Mouse (Mus musculus) cerebellum, postnatal 14 days (tissue): ENCODE measurements at regions not wholly inside any gene's neighbourhood (a gene's known extent, or its start where the extent isn't known, plus 50 kb on each side); places are given as distances from the start of the nearest gene placed in this dataset.

Experiments used
- DNase-seq, 2 experiments: peaks; one replicate each; pipeline ENCODE4 v3.0.0; 2021; ENCODE audit warnings: mixed read lengths in 2 of 2

DNA sequence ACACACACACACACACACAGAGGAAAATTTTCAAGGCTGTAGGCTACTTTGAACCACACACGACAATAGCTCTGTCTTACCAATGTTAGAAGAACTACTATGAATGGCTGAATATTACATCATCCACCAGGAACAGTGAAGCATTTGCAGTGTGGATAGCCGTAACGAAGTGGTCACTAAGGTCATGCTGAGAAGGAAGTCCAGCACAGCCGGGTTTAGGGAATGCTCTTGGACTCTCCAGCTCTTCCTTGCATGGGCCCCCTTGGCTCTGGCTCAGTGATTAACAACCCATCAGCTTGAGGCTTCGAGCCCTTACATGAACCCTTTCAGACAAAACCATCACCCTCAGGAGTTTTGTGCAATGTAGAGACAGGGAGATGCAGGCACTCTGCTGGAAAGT, 245.3 kb downstream of the Adamts20 start:
- no peak for DNase-seq

DNA sequence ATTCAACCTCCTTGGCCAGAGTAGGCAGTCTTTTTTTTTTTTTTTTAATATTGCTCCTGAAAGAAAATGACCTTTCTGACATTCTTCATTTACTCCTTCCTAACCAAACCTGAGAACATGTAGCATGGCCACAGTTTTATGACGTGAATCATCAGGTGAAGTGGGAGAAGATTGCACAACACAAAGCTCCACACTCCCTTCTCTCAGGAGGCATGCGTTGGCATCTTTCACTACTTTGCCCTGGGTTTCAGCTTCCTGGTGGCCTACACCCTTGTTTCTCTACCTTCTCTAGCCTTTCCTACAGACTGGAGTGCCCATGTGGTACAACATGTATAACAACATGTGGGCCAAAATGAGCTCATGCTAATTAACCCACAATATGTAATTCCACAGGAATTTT, 248.5 kb downstream of the Adamts20 start:
- DNase-seq = no peak

DNA sequence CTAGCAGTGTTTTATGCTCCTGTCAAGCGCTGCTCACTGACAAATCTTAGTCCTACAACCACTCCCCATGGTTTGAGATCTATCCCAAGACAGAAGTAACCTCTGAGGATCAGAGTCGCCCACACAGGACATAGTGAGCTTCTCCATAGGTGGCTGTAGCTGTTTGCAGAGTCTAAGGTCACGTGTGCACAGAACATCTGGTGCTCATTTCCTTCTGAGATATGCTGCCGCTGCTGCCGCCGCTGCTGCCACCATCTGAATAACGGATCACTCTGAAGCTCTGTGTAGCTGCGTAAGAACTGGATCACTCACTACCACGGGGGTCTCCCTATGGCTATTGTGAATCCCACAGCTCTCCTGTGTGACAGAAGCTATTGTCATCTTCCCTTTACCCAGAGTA, 250.8 kb downstream of the Adamts20 start:
- no peak for DNase-seq

DNA sequence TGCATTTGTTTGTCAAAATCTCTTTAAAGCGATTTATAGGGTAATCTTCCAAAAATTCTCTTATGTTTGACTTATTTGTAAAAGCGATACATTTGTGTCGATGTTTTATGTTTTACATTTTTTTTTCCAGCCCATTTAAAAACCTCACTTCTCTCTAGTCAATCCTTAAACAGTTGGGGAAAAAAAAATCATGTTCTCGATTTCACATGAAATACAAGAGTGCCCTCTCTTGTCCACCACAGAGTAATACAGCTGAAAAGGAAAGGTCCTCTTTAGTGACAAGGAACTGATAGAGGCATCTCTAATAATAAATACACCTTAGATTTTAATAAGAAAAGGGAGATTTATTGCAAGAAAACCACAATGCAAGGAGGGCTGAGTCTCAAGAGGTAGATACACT, 251.8 kb downstream of the Adamts20 start:
- DNase-seq = peak in 1 of 2 experiments; percentile 41

DNA sequence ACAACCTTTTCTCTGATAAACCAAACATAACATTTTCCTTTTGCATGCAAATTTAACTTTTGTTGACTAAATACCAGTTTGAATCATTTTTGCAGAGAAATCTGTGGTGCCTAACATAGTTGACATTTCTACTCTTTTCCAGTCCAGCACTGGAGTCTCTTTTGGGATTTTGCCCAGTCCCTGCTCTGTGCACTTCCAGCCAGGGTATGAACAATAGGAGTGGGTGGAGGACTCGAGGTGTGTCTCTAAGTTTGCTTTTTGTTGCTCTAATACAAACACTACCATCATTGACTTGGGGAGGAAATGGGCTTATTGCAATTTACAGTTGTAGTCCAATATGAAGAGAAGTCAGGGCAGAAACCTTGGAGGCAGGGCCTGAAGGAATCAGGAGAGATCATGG, 256.7 kb downstream of the Adamts20 start:
- DNase-seq = no peak

DNA sequence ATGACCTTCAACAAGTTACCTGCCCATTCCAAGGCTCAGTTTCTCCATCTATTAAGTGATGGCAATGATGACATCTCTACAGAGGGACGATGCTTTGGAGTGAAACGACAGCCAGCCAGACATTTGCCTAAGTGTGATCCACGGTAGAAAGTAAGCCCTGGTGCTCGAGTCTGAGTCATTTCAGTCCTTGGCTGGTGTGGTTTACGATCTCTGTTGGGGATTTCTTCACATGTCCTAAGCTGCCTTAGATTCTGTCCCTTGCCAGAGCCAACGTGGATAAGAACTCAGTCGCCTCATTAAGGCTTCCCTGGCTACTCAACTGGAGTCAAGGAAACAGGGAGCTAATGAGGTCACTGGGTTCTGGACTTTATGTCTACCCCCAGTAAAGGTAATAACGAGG, 258.8 kb downstream of the Adamts20 start:
- no peak for DNase-seq

DNA sequence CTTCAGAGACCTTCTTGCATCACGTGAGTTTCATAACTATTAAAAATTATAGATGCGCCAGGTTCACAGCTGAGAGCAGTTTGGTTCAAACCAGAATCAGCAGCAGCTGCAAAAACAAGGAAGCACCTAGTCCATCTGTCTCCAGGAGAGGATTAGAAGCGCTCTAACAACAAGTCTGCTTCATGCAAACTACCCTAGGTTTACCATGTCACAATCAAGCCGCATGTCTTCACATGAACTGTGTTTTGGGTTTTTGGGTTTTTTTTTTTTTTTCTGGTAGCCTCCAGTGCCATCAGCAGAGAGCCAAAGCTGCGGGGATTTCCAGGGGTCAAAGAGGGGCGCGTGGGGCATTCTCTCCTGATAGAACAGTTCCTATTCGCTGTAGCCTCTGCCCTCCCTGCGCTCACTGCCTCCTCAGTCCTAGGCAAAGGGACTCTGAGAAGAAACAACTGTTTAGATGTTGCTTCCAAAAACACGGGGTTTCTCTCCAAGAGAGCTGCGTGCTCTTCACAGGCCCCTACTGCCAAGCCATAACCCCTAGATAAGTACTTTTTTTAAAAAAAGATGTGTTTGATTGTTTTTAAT, 259.8 kb downstream of the Adamts20 start:
- no peak for DNase-seq

DNA sequence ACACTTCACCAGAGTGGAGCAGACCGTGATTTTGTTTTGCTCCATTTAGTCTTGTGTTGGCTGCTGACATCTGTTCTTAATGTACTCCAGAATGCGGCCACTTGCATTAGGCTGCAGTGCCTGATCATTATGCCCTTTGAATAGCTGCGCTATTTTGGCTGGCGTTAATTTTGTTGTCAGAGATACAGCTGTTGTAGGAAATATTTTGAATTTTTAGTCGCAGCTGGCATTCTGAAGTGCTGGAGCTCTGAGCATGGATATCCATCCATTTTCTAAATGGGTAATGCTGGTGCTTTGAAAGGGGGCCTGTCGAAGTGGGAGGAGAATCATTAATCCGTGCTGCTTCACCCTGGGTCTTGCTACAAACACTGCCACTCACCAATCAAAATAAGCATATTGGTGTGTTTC, 275.1 kb downstream of the Adamts20 start:
- DNase-seq = no peak

DNA sequence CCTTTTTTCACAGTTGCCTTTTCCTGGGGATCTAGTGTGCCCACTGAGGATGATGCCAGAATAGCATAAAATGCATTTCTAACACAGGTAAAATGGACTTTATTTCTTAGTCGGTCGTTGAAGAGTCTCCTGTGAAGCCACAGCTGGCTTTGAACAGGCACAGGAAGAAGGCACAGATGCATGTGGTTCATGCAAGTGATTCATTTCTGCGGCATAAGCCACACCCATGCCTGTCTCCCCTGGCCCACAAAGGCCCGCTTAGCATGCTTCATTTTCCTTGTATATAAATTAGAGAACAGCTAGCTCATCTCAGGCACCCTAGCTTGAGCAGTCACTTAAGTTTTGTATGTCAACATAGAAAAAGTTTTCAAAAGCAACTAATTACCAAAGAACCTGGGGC, 277.6 kb downstream of the Adamts20 start:
- DNase-seq = no peak

DNA sequence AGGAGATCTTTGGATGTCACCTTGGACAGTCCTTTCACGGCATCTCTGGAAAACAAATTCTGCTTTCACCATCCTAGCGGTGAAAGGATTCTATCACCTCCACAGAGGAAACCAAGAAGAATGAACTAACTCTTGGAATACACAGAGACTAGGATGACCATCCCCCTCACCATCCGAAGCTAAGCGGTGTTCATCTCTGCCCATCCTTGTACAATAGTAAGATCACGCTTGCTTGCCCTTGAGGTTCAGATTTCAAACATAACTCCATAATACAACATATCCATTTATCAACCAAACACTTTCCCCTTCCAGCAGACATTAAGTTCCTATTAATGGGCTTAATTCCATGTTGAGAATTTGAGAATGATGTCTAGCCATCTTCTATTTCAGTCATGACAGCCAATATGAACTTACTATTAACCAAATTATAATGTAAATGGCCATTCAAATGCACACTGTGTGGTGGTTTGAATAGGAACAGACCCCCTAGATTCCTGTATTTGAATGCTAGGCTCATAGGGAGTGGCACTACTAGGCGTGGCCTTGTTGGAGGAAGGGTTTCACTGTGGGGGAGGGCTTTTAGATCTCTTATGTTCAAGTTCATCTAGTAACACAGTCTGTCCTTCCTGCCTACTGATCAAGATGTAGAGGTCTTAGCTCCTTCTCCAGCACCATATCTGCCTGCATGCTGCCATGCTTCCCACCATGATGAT, 281.4 kb downstream of the Adamts20 start:
- no peak for DNase-seq

DNA sequence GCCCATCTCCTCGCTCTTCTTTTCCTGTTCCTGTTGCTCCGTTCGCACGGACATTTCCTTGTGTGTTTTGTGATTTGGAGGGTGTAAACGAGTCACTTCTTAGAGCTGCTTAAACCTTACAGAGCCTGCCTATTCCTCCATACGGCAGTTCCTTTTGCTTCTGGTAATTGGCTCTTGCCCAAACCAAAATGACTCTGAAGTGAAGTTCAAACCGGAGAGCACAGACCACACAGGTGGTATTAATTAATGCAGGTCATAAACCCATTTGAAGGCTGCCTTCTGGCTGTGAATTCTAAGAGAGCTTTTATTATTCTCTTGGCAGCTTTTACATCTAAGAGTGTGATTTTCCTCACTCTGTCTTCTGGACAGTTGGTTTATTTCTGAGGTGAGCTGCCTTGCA, 291.1 kb downstream of the Adamts20 start:
- no peak for DNase-seq

DNA sequence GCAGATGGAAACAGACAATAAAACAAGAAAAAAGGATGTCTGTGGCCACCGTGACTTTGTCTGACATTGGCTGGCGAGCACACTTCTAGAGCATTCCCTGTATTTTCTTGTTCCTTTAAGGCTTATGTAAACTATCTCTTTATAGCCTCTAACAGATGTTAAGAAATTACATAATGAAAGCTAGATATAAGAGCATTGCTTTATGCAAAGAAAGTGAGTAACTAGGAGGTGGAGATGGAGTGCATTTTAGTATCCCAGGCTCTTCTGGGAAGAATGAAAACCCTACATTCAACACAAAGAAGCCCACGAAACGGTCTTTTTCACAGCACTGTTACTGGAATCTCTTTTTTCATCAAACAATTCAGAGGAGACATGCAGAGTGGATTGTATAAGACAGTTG, 304.4 kb downstream of the Adamts20 start:
- no peak for DNase-seq

DNA sequence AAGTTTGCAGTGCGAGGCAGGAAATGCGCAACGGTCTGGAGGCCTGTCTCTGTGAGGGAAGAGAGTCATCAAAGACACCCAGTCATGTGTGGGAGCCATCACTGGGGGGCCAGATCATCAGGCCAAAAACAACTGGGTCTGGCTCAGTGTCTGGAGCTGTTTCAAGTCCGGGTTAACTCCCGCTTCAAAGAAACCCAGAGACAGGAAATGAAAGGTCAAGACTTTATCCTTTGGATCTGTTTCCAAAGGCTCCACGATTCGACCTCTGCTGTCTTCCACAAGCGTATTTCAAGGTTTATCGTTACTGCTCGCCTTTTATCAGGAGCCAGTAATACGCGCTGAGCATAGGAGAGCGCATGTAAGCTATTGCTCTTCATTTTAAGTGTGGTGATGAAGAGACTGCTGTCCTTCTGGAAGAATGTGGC, 325.7 kb downstream of the Adamts20 start:
- DNase-seq = no peak

DNA sequence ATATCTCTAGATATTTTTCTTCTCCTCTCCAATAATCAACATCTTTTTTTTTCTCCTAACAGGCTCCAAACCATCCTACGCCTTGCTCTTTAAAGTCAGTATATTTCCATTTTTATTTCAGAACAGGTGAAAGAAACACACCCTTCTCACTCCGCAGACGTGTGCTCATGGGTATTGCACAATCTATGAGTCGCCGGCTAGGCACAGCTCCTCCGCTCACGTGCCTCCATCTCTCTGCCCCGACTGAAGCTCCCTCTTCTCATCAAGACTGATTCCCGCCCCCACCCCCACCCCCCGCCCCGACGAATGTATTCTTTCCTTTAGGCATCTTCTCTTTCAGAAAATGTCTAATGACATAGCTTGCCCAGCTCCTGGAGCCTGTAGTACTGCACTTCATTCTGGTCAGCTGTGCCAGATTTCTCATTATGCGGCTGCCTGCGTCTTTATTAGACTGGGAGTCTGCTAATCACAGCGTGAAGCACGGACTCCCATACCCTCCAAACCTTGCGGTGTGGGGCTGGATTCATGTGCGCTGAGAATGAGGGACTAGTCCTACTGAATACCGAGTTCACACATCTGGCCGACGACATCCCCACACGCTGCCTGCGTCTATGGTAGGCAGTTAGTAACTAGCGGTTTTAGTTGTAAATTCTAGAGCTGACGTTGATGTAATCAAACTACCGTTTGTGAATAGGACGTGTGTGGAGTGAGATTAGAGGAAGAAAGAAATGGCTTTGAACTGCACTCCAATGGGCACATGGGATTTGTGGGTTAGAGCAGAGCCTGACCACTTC, 327.9 kb downstream of the Adamts20 start:
- peak; percentile 11 to 14 for DNase-seq

DNA sequence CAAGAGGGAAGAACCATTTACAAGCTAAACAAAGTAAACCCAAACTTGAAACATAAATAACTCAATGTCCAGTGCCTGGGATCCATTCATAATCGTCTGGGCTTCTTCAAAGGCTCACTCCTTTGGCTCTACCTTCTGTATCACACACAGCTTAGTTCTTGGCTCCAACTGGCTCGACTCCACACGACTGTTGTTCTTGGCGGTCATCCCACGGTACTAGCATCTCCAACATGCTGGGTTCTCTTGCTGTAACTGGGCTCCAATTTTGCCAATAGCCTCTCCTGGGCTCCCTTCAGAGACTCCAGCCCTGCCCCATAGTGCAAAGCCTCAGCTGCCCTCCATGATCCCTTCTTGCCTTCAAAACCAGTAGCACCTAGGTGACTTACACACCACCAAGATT, 352.4 kb downstream of the Adamts20 start:
- peak; percentile 85 to 87 for DNase-seq

DNA sequence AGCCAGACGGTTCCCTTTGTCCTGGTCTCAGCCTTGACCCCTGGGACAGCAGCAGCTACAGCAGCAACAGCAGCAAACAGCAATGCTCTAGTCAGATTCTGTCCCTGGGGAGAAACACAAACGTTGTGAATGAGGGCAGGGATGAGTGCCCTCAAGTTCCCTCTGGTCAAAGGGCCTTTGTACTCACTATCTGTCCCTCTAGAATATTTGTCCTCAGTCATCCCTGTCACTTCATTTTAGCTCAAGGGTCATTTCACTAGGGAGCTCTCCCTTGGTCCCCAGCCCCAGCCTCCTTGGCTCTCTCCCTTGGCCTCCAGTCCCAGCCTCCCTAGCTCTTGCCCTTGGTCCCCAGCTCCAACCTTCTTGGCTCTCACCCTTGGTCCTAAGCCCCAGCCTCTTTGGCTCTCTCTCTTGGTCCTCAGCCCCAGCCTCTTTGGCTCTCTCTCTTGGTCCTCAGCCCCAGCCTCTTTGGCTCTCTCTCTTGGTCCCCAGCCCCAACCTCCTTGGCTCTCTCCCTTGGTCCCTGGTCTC, 358.0 kb downstream of the Adamts20 start:
- peak in 1 of 2 experiments; percentile 9 for DNase-seq

DNA sequence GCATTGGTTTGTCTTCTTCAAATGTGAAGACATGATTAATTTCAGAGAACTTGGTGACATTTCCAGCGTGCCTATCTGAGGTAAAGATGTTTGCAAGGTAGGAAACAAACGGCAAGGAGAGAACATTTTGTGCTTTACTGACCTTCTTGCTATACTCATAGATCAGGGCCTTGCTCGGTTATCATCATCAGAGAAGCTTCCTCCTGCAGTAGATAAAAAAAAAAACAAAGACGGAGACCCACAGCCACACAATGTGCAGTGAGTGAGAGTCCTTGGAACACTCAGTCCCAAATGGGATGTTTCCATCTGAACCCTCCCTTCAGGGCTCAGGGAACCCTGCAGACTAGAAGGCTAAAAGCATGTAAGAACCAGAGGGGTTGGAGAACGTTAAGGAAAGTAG, 374.6 kb downstream of the Adamts20 start:
- no peak for DNase-seq

DNA sequence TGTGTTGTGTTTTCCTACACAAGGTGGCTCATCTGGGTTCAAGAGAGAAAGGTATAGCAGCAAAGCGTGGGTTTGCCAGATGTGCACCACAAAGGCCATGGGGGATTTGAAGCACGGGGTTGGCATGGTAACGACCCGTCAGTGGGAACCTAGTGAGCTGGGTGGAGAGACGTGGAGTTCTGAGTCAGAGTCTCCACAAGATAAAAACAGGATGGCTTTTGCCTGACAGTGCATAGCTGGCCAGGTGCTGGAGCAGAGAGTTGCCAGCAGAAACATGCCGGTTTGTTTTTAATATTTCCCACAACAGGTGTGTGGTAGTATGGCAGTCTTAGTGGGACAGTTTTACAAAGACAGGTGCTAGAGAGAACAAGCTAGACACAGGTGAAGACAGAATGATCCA, 375.4 kb downstream of the Adamts20 start:
- DNase-seq = no peak

DNA sequence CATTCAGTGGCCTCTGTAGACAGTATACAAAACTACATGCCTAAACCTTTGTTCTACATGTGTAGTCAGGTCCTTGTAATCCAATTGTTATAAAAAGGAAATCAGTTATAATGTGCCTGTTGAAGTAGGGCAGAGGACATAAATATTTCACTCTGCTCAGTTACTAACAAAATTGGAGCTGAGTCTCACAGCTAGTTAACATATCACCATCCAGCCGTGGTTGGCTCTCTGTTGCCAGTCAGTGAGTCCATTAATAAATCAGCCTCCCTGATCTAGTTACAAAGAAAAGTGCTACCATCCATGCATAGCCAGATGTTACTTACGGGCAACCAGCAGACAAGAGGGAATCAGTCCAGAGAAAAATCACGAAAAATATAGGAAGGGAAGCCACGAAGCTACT, 382.8 kb downstream of the Adamts20 start:
- DNase-seq = no peak

DNA sequence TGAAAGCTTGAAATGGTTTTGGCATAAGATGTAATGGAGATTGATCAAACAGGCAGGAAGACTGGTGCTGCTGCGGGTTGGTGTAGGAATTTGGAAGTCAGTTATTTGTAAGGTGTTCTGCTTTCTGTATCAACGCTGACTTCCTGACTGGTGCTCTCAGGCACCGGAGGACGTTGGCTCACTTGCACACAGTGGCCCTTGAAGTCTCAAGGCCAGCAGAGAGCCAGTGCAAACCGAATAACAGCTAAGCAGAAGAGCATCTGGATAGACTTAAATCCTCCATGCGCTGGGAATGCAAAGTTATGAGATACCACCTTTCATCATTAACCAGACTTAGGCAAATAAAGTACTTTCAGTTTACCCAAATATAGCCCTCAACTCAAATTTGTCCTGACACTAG, 388.2 kb downstream of the Adamts20 start:
- DNase-seq = no peak

DNA sequence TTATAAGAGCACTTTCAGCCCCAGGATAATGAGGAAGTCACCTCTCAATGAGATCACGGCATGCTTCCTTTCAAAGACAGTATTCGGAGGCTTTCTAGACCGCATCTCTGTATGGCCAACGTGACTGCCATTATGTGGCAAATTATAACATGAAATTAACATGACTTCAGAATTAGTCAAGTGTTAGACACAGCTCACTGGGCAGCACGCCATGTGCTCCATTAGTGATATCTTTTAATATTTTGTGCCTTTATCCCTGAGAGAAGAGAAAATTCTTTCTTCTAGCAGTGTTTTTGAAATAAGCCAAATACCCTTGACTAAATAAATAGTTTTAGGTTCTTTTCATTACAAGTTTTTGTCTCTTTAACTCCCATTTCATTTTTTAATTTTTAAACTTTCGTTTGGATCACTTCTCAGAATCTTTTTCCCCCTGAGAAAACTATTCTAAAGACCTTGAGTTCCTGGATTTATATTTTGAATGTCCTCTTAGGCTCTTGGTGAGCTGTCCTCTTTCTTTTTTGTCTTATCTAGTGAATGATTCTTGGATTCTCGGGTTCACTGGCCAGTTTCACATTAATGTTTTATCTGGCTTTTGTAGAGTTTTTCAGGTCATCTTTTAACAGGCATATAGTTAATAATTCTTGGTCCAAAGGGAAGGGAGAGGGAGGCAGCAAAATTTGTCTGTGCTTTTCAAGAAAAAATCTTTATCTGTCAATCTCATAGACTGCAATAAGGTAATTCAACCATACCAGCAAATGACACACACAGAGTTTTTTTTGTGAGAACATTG, 390.9 kb downstream of the Adamts20 start:
- DNase-seq = no peak

DNA sequence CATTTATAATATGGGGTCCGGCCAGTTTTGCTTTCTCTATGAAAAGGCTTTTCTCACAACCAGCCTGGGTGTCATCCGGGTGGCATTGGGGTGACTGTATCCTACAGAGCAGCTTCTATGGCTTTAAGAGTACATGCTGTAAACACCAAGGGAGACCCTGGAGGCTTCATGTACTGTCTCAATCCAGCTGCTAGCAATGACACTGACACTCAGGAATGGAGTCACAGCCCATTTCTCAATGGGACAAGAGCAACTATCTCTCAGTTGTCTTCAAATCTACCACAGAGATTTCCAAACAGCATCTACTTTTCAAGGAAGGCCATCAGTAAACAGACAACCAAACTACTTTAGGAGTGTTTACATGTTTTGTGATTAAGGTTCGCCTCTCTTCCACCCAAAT, 397.5 kb downstream of the Adamts20 start:
- DNase-seq = no peak
